Mouse (Mus musculus): ENCODE measurements around the gene Smarca5.

Gene Smarca5

DNA sequence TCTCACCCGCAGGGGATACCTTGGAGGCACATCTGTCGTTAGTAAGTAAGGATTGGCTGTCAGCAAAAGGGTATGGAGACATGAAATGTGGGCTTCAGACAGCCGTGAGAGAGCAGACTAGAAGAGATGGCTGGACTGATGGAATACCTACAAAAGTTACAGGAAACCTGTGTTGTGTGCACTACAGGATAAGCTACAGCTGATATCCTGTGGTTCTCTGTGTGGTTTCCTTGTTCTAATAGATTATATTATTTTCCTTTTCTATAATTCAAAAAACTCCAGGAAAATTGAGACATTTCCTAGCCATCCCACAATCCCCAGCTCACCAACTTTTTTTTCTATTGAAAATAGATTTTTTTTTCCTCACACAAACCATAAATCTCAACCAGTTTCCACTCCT, 75.8 kb downstream of the Smarca5 start:
- DNase-seq, result no peak

DNA sequence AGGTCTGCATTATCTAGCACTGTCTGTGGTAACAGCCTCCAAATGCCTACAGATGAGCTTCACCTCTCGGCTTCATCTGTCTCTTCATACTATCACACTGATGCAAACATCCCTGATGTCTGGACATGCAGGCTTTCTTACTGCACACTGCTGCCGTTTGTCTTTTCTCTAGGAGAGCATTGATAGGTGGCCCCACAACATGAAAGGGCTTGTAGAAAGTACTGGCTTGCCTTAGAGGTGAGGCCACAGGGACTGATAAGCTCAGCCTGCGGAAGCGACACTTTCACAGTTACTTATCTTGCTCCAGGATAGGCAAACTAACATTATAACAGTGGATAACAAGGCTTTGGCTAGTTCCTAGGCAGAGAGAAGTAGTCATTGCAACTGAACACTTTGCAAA, 78.2 kb downstream of the Smarca5 start:
- no peak for DNase-seq

DNA sequence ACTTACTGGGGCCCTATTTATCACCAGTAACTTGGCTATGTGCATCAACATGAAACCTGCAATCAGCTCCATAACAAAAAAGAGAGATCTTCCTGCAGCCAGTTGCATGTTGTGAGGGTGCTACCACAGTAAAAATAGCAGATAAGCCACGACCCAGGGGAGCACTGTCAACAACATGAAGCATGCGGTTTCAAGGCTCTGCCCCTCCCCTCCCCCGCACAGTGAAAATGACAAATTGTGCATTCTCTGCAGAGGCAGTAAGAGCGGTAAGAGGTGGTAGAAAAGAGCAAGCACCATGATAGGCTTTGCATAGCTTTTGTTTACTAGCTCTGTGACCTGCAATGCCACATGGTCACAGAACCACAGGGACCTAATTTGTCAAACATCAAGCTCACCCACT, 81.7 kb downstream of the Smarca5 start:
- no peak for DNase-seq

All from retina, postnatal 1 day (tissue).